Mouse (Mus musculus): ENCODE measurements around the gene Zfp839.
"Not testable (repeated sequence)": the region's sequence is repeated elsewhere in the genome, so short reads cannot be mapped to it uniquely, and the experiment has no call there.

The Zfp839 gene

DNA sequence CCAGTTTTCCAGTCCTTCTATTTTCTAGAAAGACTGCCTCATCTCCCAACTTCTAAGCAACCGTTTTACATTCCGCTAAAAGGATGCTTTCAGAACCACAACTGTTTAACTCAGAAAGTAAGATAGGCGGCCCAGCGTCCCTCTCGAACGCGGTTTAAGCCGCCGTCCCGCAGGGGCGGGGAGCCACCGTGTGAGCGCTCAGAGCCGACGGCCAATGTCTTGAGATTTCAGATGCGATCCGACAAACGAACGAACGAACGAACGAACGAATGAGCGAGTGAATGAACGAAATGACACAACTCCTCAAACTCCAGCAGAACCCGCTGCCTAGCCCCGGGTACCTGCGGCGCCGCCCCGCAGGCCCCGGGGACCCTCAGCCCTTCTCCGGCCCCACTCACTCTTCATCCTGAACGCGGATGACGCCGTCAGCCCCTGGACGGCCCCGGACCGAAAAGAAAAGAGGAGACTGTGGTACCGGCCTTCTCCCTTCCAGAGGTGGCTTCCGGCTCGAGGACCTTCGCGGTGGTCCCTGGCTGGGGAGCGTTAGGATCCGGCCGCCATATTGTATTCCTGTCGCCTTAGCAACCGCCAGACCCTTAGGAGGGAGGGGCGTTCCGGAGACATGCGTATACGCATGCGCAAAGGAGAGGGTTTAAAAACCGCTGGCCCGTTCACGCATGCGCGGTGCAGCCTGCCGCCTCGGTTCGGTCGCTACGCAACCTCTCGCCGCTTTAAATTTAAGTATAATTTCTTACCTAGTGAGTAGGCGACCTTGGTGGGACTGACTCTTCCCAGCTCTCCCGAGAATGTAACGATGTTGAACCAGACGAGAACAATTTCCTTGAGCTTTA, 9.5 kb upstream of the Zfp839 start, which contains the start of gene Mok:
TSS of gene Mok (minus strand) at position 592 of the 851 bp plus-strand sequence.
- DNase-seq (ENCODE audit: low spot score in 2 of 2), result peak; percentile 96 to 98

DNA sequence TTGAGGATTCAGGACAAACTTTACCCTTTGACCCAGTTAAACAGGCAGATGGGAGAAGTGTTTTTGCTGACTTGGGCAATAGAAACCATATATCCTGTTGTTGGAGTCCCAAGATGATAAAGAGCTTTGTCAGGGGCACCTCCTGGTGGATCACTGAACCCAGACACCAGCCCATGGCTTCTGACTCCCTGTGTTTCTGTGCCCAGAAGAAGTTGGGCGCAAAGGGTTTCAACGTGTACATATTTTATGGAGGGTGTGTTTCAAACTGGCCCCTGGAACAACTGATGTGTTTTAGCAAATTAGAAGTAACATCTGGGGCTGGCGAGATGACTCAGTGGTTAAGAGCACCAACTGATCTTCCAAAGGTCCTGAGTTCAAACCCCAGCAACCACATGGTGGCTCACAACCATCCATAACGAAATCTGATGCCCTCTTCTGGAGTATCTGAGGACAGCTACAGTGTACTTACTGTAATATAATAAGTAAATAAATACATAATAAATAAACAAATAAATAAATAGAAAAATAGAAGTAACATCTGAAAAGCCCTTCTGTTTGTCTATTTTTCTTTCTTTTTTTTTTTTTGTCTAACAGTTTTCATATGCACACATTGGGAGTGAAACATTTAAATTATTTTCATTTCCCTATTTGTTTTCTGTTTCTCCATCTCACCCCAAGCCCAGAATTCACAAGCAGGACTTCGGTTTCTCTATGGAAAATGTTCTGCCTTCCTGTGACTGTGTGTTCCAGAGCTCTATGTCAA, 8.1 kb upstream of the Zfp839 start:
- no peak for DNase-seq (ENCODE audit: low spot score in 2 of 2)

DNA sequence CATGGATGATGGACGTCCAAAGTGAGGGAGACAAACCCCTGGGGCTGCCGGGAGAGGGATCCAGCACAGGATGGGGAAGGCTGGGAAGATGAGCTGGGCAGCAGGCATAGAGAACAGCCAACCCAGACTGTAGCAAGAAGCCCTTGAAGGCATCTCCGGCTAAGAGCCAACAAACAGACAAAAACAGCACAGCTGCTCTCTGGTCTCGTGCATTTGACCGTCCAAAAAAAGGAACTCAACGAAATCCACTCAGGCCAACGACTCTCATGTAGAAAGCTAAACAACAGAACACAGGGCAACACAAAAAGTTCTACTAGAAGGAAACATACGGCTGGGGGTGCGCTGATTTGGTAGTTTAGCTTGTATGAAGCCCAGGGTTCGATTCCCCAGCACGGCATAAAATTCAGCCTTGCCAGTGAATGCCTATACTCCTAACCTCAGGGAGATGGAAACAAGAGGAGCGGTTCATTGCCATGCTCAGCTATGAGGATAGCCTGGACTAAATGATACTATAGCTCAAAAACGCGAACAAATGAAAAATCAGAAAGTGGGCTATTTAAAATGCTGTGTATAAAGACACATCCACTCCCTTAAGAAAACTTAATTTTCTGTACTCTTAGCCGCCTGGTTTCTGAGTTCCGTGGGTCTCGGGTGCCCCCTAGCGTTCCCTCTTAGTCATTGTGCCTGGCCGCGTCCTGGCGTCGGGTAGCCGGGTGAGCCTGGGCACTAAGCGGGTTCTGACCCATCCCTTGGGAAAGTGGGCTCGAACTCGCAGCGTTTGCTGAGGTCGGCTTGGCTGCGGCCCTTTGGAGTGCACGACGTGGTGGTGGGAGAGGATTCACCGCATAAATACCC, 6.6 kb upstream of the Zfp839 start:
- DNase-seq (ENCODE audit: low spot score in 2 of 2), result peak; percentile 83 to 89

DNA sequence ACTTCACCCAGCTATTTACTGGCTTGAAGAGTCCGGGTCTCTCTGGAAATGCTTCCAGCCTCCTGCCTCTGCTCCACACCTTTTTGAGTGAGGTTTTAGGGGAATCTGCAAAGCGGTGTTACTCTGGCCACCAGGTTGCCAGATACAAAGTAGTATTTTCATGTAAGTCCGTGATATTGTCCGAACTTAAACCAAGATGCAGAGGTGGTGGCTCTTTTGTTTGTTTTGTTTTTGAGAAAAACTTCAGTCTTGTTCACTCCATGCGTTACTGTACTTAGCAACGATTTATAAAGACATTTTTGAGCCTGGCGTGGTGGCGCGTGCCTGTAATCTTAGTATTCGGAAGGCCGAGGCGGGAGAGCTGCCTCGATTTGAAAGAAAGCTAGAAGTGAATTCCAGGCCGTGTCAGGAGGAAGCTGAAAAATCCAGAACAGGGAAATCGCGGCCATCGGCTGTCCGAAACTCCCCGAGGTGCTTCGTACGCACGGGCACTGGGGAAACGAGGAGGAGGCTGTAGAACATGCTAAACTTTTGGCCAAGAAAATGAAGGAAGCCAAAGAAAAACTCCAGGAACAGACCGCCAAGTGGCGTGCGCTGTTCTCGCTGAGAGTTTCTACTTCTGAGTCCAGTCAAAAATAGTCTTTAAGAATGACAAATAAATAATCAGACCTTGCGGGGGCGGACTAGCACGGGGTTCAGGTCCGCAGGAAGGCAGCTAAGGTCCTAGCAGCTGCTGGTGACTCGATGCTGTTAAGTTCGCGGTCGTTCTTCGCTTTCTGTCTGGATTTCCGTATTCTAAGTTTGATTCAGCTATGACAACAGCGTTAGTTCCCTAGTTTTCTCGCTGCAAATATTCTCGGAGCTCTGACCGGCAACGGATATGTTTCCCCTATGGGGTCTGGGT, 5.6 kb upstream of the Zfp839 start:
- no peak for DNase-seq (ENCODE audit: low spot score in 2 of 2)

DNA sequence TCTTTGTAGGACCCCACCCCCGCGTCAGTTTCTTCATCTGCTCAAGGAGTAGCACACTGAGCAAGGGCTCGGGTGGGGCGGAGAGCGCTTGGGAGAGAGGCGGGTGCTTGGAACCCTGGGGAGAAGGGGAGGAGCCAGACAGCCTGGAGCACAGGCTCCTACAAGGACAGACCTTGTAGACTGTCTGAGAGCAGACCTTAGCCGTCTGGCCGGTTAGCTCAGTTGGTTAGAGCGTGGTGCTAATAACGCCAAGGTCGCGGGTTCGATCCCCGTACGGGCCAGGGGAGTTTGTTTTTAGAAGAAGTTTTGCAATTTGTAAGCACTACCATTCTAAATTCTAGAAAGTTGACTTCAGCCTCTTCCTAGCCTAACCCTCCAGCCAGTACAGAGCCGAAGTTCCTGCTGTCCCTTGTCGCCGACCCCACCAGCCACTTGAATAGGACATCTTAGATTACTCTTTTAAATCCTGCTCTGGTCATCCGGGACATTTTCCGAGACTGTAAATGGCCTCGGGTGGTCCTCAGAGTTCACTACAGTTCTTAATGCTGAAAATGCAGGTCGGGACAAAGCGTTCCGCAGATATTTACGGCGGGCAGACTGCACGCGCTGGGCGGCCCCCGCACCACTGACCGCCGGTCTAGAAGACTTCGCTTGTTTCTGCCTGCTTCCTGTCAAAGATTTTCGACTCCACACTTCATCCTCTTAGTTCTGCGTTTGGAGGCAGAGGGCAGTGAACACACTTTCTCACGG, 4.7 kb upstream of the Zfp839 start:
- DNase-seq (ENCODE audit: low spot score in 2 of 2), result peak; percentile 83 to 84

DNA sequence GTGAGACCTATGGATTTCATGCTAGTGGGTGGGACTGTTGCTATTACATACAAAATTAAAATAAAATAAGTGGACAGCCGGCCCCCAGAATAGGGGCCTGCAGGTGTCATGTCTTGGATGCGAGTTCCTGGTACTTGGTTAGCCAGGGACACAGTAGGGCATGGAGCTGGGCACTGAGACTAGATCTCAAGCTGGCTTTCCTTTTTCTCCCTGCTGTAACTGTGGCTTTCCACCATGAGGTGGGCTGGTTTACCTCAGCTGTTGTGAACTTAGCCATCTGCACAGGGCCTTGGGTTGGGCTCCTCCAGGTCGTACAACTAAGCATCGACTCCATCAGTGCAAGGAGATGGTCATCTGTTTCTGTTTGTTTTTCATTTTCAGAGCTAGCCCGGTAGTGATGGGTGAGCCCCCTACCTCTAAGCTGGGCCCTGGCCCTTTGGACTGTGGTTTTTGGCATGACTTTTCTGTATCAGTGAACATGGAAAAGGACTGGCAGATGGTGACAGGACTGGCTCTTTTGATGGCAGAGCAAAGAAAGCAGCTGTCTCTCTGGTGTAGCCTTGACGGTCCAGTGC, 3.8 kb upstream of the Zfp839 start:
- DNase-seq (ENCODE audit: low spot score in 2 of 2), result no peak

DNA sequence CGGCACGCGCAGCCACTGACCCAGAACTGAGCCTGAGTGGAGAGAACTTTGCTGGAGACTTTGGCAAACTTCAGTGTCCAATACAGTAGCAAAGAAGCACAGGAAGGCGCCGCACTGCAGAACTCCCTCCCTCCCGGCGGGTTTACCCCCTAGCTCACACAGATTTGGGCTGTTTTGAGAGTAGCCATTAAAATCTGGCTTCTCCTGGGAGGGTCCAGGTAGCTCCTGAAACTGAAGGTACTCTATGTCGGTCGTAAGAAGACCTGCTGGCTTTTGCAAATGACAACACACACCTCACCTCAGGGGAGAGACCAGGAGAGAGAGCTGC, 840 bp downstream of the Zfp839 start:
- DNase-seq (ENCODE audit: low spot score in 2 of 2), result no peak

DNA sequence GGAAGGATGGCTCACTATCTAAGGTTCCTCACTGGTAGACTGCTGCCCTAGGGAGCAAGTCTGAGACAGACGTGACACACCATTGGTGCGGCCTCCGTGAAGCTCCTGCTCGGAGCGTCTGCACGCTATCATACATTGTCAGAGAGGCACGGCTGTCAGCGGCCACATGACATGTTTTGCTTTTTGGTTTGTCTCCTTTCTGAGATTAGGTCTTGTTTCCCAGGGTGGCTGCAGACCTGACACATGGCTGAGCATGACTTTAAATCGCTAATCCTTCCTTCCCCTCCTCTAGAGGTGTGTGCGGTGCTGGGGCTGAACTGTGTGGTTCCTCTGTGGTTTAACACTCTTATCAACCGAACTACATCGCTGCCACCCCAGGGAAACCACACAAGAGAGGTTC, 1.4 kb downstream of the Zfp839 start:
- DNase-seq (ENCODE audit: low spot score in 2 of 2), result no peak

DNA sequence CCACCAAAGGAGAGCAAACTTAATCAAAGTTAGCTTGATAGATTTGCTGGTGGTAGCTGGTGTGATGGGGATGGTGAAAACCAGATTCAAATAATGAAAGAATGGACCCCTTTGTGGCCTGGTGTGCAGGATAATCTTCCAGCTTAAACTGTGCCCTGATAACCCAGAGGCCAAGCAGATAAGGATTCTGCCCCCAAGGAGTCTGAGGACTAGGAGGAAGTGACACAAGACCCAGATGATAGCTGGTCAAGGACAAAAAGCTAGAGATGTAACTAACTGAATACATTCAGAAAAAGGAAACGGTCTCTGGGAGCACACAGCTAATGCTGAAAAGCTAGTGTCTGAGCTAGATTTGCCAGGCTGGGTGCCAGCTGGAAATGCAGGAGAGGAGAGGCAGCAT, 1.9 kb downstream of the Zfp839 start:
- DNase-seq (ENCODE audit: low spot score in 2 of 2), result no peak

DNA sequence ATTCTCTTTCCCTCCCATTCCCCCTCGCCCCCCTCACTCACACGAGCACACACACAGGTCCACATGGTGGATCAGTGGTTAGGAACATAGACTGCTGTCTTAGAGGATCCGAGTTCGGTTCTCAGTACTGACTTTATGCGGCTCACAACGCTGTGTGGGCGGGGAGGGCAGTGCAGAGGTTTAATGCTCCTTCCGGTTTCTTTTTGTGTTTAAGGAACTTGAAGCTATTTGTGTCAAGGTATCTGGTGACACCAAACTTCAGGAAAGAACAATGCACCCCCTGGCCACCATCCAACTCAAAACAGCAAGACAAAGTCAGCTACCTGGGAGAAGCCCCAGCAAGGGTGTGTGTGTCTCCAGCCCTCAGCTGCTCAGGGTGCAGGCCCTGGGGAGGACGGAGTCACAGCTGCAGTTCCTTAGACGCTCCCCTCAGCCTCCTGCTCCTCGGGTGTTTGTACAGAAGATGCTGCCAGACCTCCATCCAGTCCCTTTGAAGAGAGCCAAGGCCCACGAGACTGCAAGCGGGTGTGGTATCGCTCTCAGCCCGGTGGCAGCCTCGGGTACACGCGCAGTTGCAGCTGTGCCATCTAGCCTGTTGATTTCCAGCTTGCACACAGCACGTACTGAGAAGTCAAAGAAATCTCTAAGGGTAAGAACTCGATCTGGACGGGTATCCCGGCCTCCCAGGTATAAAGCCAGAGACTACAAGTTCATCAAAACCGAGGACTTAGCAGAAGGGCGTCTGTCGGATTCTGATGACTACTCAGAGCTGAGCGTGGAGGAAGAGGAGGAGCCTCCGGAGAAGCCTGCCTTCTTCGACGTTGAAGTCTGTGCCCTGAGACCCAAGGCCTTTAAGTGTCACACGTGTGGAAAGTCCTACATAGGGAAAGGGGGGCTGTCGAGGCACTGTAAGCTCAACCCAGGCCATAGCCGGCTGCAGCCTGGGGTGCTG, 5.0 kb downstream of the Zfp839 start:
- DNase-seq (ENCODE audit: low spot score in 2 of 2), result no peak

DNA sequence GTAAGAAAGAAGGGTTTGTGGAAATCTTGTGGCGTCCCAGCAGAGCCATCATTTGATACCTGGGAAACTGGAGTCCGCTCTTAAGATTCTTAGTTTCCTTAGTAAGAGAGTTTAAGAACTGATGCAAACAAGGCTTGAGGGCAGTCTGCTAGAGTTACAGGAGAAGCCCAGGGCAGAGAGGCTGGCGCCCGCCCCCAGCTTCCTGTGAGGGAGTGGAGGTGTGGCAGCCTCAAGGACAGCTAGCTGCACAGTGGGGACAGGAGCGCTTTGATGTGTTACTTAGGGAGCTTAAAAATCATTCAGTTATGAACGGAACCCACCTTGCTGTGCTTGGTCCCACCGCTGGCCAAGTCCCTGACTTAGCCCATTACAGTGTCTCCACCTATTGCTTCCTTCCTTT, 7.1 kb downstream of the Zfp839 start:
- DNase-seq (ENCODE audit: low spot score in 2 of 2), result no peak

DNA sequence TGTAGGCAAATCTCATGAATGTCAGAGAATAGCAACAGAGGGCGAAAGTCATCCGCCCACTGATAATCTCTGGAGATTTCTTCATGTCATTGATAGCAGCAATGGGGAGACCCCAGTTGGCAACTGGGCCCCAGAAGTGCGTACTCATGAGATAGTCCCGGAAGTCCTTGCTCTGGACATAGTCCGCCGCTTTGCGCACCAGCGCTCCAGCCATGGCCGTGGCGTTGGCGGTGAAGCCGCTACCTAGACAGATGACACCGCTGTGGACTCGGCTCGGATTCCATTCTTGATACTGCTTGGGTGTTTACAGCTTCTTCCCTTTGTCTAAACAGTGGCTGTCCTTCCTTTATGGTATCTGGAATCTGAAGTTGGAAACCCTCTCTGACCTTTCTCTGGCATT, 8.6 kb downstream of the Zfp839 start:
- DNase-seq (ENCODE audit: low spot score in 2 of 2), result not testable (repeated sequence)

DNA sequence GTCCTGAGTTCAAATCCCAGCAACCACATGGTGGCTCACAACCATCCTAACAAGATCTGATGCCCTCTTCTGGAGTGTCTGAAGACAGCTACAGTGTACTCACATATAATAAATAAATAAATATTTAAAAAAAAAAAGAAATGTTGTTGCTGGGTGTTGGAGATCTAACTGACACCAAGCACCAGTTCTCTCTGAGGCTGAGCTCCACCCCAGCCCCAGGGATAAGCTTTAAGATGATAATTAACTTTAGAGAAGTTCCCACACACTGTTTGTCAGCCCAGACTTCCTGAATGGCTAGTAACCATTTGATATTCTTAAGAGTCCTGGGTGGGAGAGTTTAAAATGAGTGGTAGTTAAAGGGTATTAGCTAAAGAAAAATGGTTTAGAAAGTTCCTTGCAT, 10.2 kb downstream of the Zfp839 start:
- no peak for DNase-seq (ENCODE audit: low spot score in 2 of 2)

DNA sequence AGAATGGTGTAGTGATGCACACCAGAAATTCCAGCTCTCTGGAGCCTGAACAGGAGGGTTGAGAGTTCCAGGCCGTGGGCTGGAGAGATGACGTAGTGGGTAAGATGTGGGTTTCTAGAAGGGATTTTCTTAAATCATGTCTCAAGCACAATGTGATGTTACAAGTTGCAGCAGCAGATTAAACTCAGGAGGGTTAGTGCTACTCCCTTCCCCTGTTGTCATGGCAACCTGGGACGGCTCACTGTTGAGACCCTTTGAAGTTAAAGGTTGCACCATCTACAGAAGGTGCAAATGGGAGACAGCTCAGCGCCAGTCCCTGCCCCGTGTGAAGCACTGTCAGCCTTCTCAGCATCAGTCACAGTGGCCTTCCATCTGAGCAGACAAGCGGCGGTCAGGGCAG, 11.2 kb downstream of the Zfp839 start:
- no peak for DNase-seq (ENCODE audit: low spot score in 2 of 2)

DNA sequence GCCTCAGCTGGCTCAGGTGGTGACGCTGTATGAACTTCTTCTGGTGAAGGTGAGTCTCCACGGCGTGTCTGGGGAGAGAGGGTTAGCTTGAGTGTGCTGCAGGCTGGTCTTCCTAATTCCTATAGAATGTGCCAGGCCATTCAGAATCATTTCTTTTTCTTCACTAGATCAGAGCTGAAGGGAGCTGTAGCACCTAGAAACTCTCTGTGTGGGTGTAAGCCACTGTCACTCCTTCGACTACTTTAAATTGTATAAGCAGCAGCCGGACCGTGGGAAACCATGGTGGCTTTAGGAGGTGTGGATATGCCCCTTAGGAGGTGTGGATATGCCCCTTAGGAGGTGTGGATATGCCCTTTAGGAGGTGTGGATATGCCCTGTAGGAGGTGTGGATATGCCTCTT, 14.0 kb downstream of the Zfp839 start:
- no peak for DNase-seq (ENCODE audit: low spot score in 2 of 2)

DNA sequence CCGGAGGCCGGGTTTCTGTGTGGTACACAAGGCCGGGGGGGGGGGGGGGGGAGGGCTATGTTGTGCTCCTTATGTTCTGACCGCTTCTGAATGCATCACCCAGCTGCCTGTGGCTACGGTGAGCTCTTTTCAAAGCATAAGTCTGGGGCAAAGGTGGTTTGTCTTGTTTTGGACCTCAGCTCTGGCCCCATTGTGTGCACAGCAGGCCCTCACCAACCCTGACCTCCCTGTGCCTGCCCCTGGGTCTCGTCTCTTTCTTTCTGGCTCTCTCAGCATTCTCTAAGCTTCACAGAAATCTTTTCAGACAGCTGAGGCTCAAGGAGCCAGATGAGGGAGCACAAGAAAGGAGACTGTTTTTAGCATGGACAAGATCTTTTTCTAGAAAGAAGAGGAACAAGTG, 15.5 kb downstream of the Zfp839 start:
- DNase-seq (ENCODE audit: low spot score in 2 of 2), result no peak

DNA sequence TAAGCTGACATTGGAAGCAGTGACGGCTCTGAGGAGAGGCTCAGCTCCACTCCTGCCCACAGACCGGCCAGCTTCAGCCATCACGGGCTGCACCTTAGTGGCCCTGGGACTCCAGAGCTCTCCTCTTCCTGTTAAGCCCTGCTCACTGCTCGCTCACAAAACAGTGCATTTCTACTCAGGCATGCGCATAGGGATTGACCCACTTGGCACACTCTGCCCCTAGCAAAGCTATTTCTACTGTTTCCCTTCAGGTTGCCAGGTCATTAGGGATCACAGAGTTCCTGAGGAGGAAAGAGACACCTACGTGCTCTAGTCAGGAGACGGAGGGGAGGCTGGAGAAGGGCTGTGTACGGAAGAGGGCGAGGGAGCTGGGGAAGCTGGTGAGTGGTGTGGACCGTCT, 15.9 kb downstream of the Zfp839 start:
- no peak for DNase-seq (ENCODE audit: low spot score in 2 of 2)

DNA sequence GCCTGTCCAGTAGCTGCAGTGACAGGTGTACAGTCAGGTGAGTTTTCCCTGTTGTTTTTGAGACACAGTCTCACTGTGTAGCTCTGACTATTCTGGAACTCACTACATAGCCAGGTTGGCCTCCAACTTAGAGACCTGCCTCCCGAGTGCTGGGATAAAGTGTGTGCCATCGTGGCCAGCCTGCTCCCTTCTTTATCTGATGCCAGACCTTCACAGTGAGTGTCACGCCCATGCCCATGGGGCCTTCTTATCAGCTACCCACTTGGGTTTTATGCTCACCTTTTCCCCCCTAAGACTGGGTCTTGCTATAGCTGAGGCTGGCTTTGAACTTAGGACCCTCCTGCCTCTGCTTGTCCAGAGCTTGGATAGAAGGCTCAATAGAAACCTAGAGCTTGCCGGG, 20.1 kb downstream of the Zfp839 start:
- no peak for DNase-seq (ENCODE audit: low spot score in 2 of 2)

DNA sequence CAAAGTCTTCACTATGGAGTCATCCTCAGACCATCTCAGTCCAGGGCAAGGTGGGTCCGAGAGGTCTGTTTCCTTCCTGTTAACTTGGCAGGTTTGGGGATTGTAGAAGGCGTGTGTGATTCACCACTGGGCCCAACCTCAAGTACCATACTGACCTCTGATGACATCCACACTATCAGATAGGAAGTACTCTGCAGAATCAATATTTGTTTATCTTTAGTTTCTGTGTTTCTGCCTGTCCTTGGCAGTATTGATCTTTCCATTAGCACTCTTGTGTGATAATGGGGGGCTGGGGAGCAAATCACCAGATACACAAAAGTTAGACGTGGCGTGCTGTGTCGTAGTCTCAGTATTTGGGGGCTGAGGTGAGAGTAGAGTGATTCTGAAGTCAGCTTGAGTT, 21.2 kb downstream of the Zfp839 start:
- no peak for DNase-seq (ENCODE audit: low spot score in 2 of 2)
